Mouse (Mus musculus): ENCODE results near the gene Sorl1. TPM values are rescaled to one million over a fixed set of nuclear protein-coding genes. Genes with fewer than 3 reads are reported as not detected.

Gene Sorl1
- polyA plus RNA-seq, 1 experiment from 2014 or later = 4.1 TPM

GRCm38 (mm10) chr9:42130793-42131760 lies 7.0 kb upstream of the Sorl1 start:
- H3K9me3 ChIP-seq (ENCODE audit: control insufficient read depth, low read length) = no peaks in the 10 kb centered on the region
- WGBS = 80% methylated on average over 13 of the region's 13 CpGs
- H3K4me1 ChIP-seq (ENCODE audit: control insufficient read depth, insufficient read depth, low read length) = no peaks in the 10 kb centered on the region
- no peaks in the 10 kb centered on the region for H3K36me3 ChIP-seq (ENCODE audit: control insufficient read depth, insufficient read depth, low read length)
- H3K4me3 ChIP-seq (ENCODE audit: low read depth, low read length) = no peak overlapping the region
- H3K4me2 ChIP-seq (ENCODE audit: low read depth, severe bottlenecking) = no peak overlapping the region
- ATAC-seq (ENCODE audit: insufficient number of reproducible peaks, low FRiP score, low TSS enrichment, low read depth) (no peak), DNase-seq (ENCODE audit: low spot score) (no peak)
- H3K27me3 ChIP-seq (ENCODE audit: control insufficient read depth, insufficient read depth, low read length) = no peaks in the 10 kb centered on the region
- H3K27ac ChIP-seq (replicated peaks; ENCODE audit: low read depth, low read length) = no peak overlapping the region
- H3K9ac ChIP-seq (ENCODE audit: low read length) = no peak overlapping the region

GRCm38 (mm10) chr9:42127983-42128382 lies 3.9 kb upstream of the Sorl1 start:
- DNase-seq (ENCODE audit: low spot score) (no peak), ATAC-seq (ENCODE audit: insufficient number of reproducible peaks, low FRiP score, low TSS enrichment, low read depth) (no peak)
- Histone ChIP-seq H3K4me2 (ENCODE audit: low read depth, severe bottlenecking) (no peak overlapping the region), H3K4me1 (ENCODE audit: control insufficient read depth, insufficient read depth, low read length) (no peaks in the 10 kb centered on the region), H3K36me3 (ENCODE audit: control insufficient read depth, insufficient read depth, low read length) (no peaks in the 10 kb centered on the region), H3K9ac (ENCODE audit: low read length) (no peak overlapping the region), H3K9me3 (ENCODE audit: control insufficient read depth, low read length) (no peaks in the 10 kb centered on the region), H3K27ac (replicated peaks; ENCODE audit: low read depth, low read length) (no peak overlapping the region), H3K27me3 (ENCODE audit: control insufficient read depth, insufficient read depth, low read length) (peaks cover 8% of the 10 kb centered on the region), H3K4me3 (ENCODE audit: low read depth, low read length) (no peak overlapping the region)
- 89% methylated on average over 5 of the region's 5 CpGs for WGBS

- Histone ChIP-seq H3K36me3 (ENCODE audit: control insufficient read depth, insufficient read depth, low read length) (no peaks in the 10 kb centered on the region), H3K4me3 (ENCODE audit: low read depth, low read length) (no peak overlapping the region), H3K27me3 (ENCODE audit: control insufficient read depth, insufficient read depth, low read length) (peaks cover 16% of the 10 kb centered on the region), H3K4me2 (ENCODE audit: low read depth, severe bottlenecking) (no peak overlapping the region), H3K27ac (replicated peaks; ENCODE audit: low read depth, low read length) (no peak overlapping the region), H3K4me1 (ENCODE audit: control insufficient read depth, insufficient read depth, low read length) (no peaks in the 10 kb centered on the region), H3K9me3 (ENCODE audit: control insufficient read depth, low read length) (no peaks in the 10 kb centered on the region), H3K9ac (ENCODE audit: low read length) (no peak overlapping the region)
- WGBS = 88% methylated on average over 9 of the region's 9 CpGs
- DNase-seq (ENCODE audit: low spot score) (no peak), ATAC-seq (ENCODE audit: insufficient number of reproducible peaks, low FRiP score, low TSS enrichment, low read depth) (no peak)
These were observed 1.3 kb upstream of the Sorl1 start for GRCm38 (mm10) chr9:42125262-42125982.

- peak overlapping the region; percentile 75 for H3K4me3 ChIP-seq (ENCODE audit: low read depth, low read length)
- no peaks in the 10 kb centered on the region for H3K4me1 ChIP-seq (ENCODE audit: control insufficient read depth, insufficient read depth, low read length)
- WGBS = 34% methylated on average over 11 of the region's 11 CpGs
- H3K27me3 ChIP-seq (ENCODE audit: control insufficient read depth, insufficient read depth, low read length) = peaks cover 16% of the 10 kb centered on the region
- ATAC-seq (ENCODE audit: insufficient number of reproducible peaks, low FRiP score, low TSS enrichment, low read depth) (no peak), DNase-seq (ENCODE audit: low spot score) (no peak)
- no peaks in the 10 kb centered on the region for H3K9me3 ChIP-seq (ENCODE audit: control insufficient read depth, low read length)
- peak overlapping the region; percentile 94 for H3K4me2 ChIP-seq (ENCODE audit: low read depth, severe bottlenecking)
- no peak overlapping the region for H3K27ac ChIP-seq (replicated peaks; ENCODE audit: low read depth, low read length)
- no peak overlapping the region for H3K9ac ChIP-seq (ENCODE audit: low read length)
- no peaks in the 10 kb centered on the region for H3K36me3 ChIP-seq (ENCODE audit: control insufficient read depth, insufficient read depth, low read length)
These were observed 893 bp downstream of the Sorl1 start for GRCm38 (mm10) chr9:42123204-42123603.

- Histone ChIP-seq H3K36me3 (ENCODE audit: control insufficient read depth, insufficient read depth, low read length) (no peaks in the 10 kb centered on the region), H3K9me3 (ENCODE audit: control insufficient read depth, low read length) (no peaks in the 10 kb centered on the region), H3K4me1 (ENCODE audit: control insufficient read depth, insufficient read depth, low read length) (no peaks in the 10 kb centered on the region), H3K4me2 (ENCODE audit: low read depth, severe bottlenecking) (no peak overlapping the region), H3K4me3 (ENCODE audit: low read depth, low read length) (no peak overlapping the region), H3K27ac (replicated peaks; ENCODE audit: low read depth, low read length) (no peak overlapping the region), H3K9ac (ENCODE audit: low read length) (no peak overlapping the region), H3K27me3 (ENCODE audit: control insufficient read depth, insufficient read depth, low read length) (peaks cover 16% of the 10 kb centered on the region)
- no peak for ATAC-seq (ENCODE audit: insufficient number of reproducible peaks, low FRiP score, low TSS enrichment, low read depth)
- WGBS = 88% methylated on average over 6 of the region's 6 CpGs
- no peak for DNase-seq (ENCODE audit: low spot score)
These were observed 1.7 kb downstream of the Sorl1 start for GRCm38 (mm10) chr9:42122441-42122840.

- DNase-seq (ENCODE audit: low spot score) (no peak), ATAC-seq (ENCODE audit: insufficient number of reproducible peaks, low FRiP score, low TSS enrichment, low read depth) (no peak)
- H3K4me1 ChIP-seq (ENCODE audit: control insufficient read depth, insufficient read depth, low read length) = peaks cover 2% of the 10 kb centered on the region
- no peak overlapping the region for H3K4me3 ChIP-seq (ENCODE audit: low read depth, low read length)
- H3K4me2 ChIP-seq (ENCODE audit: low read depth, severe bottlenecking) = no peak overlapping the region
- peaks cover 16% of the 10 kb centered on the region for H3K27me3 ChIP-seq (ENCODE audit: control insufficient read depth, insufficient read depth, low read length)
- H3K36me3 ChIP-seq (ENCODE audit: control insufficient read depth, insufficient read depth, low read length) = no peaks in the 10 kb centered on the region
- no peak overlapping the region for H3K27ac ChIP-seq (replicated peaks; ENCODE audit: low read depth, low read length)
- H3K9me3 ChIP-seq (ENCODE audit: control insufficient read depth, low read length) = no peaks in the 10 kb centered on the region
- no peak overlapping the region for H3K9ac ChIP-seq (ENCODE audit: low read length)
- 71% methylated on average over 10 of the region's 10 CpGs for WGBS
These were observed 2.3 kb downstream of the Sorl1 start for GRCm38 (mm10) chr9:42121631-42122354.

- peak overlapping the region; percentile 70 for H3K27ac ChIP-seq (replicated peaks; ENCODE audit: low read depth, low read length)
- no peak overlapping the region for H3K4me2 ChIP-seq (ENCODE audit: low read depth, severe bottlenecking)
- DNase-seq (ENCODE audit: low spot score) (peak; percentile 56), ATAC-seq (ENCODE audit: insufficient number of reproducible peaks, low FRiP score, low TSS enrichment, low read depth) (no peak)
- H3K36me3 ChIP-seq (ENCODE audit: control insufficient read depth, insufficient read depth, low read length) = no peaks in the 10 kb centered on the region
- H3K9me3 ChIP-seq (ENCODE audit: control insufficient read depth, low read length) = no peaks in the 10 kb centered on the region
- no peaks in the 10 kb centered on the region for H3K27me3 ChIP-seq (ENCODE audit: control insufficient read depth, insufficient read depth, low read length)
- H3K4me1 ChIP-seq (ENCODE audit: control insufficient read depth, insufficient read depth, low read length) = peaks cover 7% of the 10 kb centered on the region
- H3K4me3 ChIP-seq (ENCODE audit: low read depth, low read length) = no peak overlapping the region
- 42% methylated on average over 10 of the region's 10 CpGs for WGBS
- H3K9ac ChIP-seq (ENCODE audit: low read length) = peak overlapping the region; percentile 17; the same call in 1 of the 2 replicates
These were observed 7.6 kb downstream of the Sorl1 start for GRCm38 (mm10) chr9:42116418-42117056.

- 60% methylated on average over 7 of the region's 7 CpGs for WGBS
- no peak; the same call in 1 of the 2 replicates for ATAC-seq (ENCODE audit: insufficient number of reproducible peaks, low FRiP score, low TSS enrichment, low read depth)
These were observed 9.0 kb downstream of the Sorl1 start for GRCm38 (mm10) chr9:42115078-42115477.

More at GRCm38 (mm10) chr9:42115078-42115477, 9.0 kb downstream of the Sorl1 start:
- H3K27ac ChIP-seq (replicated peaks; ENCODE audit: low read depth, low read length) = no peak overlapping the region
- no peaks in the 10 kb centered on the region for H3K27me3 ChIP-seq (ENCODE audit: control insufficient read depth, insufficient read depth, low read length)
- peak; percentile 37 for DNase-seq (ENCODE audit: low spot score)
- no peaks in the 10 kb centered on the region for H3K9me3 ChIP-seq (ENCODE audit: control insufficient read depth, low read length)
- H3K36me3 ChIP-seq (ENCODE audit: control insufficient read depth, insufficient read depth, low read length) = no peaks in the 10 kb centered on the region
- no peak overlapping the region for H3K4me2 ChIP-seq (ENCODE audit: low read depth, severe bottlenecking)
- H3K4me1 ChIP-seq (ENCODE audit: control insufficient read depth, insufficient read depth, low read length) = peaks cover 8% of the 10 kb centered on the region
- H3K9ac ChIP-seq (ENCODE audit: low read length) = no peak overlapping the region
- no peak overlapping the region for H3K4me3 ChIP-seq (ENCODE audit: low read depth, low read length)

All from limb, embryonic 11.5 days (tissue).